Mouse (Mus musculus) adrenal gland, adult 18-20 months (tissue): ENCODE data around the gene Nek6. TPM values are rescaled to one million over a fixed set of nuclear protein-coding genes. Genes with fewer than 3 reads are reported as not detected.
A peak's percentile ranks its signal among the peaks of the same experiment; 100 is the strongest.

Source experiments
- DNase-seq, 2 experiments: peaks; one replicate each; pipeline ENCODE4 v3.0.0; 2021 to 2022; ENCODE audit warnings: low spot score in 2 of 2
- total RNA-seq, 2 experiments: library from RNA; stranded (reverse); gene quantifications; 1 replicate in 1 of 2; 2 replicates in 1 of 2; pipeline ENCODE4 v1.2.3; 2021

Nek6 gene
- total RNA-seq, 2 experiments from 2014 or later = 15.9 to 18.6 TPM

- no peak for DNase-seq
Observed at GRCm38 (mm10) chr2:38535521-38536220, 24.2 kb downstream of the Nek6 start.

- DNase-seq = peak; percentile 52 to 67
Observed at GRCm38 (mm10) chr2:38536331-38536731, 24.9 kb downstream of the Nek6 start.

GRCm38 (mm10) chr2:38539677-38540076, 28.2 kb downstream of the Nek6 start:
- DNase-seq = no peak

GRCm38 (mm10) chr2:38540666-38541065, 29.2 kb downstream of the Nek6 start:
- no peak for DNase-seq

GRCm38 (mm10) chr2:38541101-38541500, 29.7 kb downstream of the Nek6 start:
- no peak for DNase-seq

GRCm38 (mm10) chr2:38541570-38541969, 30.1 kb downstream of the Nek6 start:
- DNase-seq = no peak

GRCm38 (mm10) chr2:38542366-38542765, 30.9 kb downstream of the Nek6 start:
- no peak for DNase-seq

- no peak for DNase-seq
Observed at GRCm38 (mm10) chr2:38543158-38543557, 31.7 kb downstream of the Nek6 start.

GRCm38 (mm10) chr2:38544341-38544740, 32.9 kb downstream of the Nek6 start:
- DNase-seq = no peak

GRCm38 (mm10) chr2:38544982-38545381, 33.5 kb downstream of the Nek6 start:
- no peak for DNase-seq

GRCm38 (mm10) chr2:38545706-38546105, 34.3 kb downstream of the Nek6 start:
- no peak for DNase-seq

- DNase-seq = peak; percentile 49 to 56
Observed at GRCm38 (mm10) chr2:38546222-38546621, 34.8 kb downstream of the Nek6 start.

GRCm38 (mm10) chr2:38546748-38547147, 35.3 kb downstream of the Nek6 start:
- no peak for DNase-seq

GRCm38 (mm10) chr2:38547793-38548517, 36.5 kb downstream of the Nek6 start:
- no peak for DNase-seq

- DNase-seq = no peak
Observed at GRCm38 (mm10) chr2:38552004-38552443, 40.6 kb downstream of the Nek6 start.

GRCm38 (mm10) chr2:38554226-38554995, 43.0 kb downstream of the Nek6 start:
- DNase-seq = no peak

- DNase-seq = no peak
Observed at GRCm38 (mm10) chr2:38555659-38556058, 44.2 kb downstream of the Nek6 start.

- DNase-seq = no peak
Observed at GRCm38 (mm10) chr2:38556721-38557120, 45.3 kb downstream of the Nek6 start.

- no peak for DNase-seq
Observed at GRCm38 (mm10) chr2:38560296-38561227, 49.1 kb downstream of the Nek6 start.

- no peak for DNase-seq
Observed at GRCm38 (mm10) chr2:38562596-38562995, 51.2 kb downstream of the Nek6 start.
